Mouse (Mus musculus) yolk sac, embryonic 10.5 days (tissue): ENCODE measurements at regions not wholly inside any gene's neighbourhood (a gene's known extent, or its start where the extent isn't known, plus 50 kb on each side); places are given as distances from the start of the nearest gene placed in this dataset.

ENCODE experiments used
- DNase-seq: peaks from one replicate; pipeline ENCODE4 v3.0.0-alpha.2; 2017; ENCODE audit warnings: low spot score

- DNase-seq: no peak
These were observed 417.9 kb upstream of the Rag2 start for GRCm38 (mm10) chr2:101206637-101207036.

DNA sequence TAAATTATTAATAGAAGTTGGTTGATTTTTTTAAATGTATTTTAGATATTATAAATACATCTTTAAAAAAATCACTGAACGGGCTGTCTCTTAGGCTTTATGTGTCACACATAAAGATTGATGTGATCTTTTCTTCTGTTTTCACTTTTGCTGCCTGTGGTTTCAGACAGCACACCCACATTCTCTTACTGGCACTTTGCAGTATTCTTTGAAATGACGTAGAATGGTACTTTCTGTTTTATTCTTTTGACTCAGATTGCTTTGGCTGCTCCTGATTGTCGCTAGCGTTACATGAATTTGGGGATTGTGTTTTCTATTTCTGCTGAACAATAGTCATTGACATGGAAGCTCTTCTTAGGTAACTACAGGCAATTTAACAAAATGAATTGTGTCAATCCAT is 415.4 kb upstream of the Rag2 start:
- no peak for DNase-seq

GRCm38 (mm10) chr2:101220759-101221158 is 403.8 kb upstream of the Rag2 start:
- no peak for DNase-seq

DNA sequence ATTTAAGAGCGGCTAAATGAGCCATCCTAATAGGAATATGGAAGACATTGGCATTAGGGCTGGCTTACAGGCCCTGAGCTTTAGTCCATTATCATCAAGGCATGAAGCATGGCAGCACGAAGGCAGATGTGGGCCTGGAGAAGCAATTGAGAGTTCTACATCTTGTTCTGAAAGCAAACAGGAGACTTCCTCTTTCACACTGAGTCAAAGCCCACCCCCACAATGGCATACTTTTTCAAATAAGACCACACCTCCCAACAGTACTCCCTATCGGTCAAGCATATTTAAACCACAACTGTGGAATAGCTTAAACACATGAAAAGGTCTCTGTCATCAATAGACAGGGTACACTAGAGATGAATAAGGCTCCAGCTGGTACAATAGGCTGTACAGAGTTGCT is 381.5 kb upstream of the Rag2 start:
- DNase-seq: no peak

DNA sequence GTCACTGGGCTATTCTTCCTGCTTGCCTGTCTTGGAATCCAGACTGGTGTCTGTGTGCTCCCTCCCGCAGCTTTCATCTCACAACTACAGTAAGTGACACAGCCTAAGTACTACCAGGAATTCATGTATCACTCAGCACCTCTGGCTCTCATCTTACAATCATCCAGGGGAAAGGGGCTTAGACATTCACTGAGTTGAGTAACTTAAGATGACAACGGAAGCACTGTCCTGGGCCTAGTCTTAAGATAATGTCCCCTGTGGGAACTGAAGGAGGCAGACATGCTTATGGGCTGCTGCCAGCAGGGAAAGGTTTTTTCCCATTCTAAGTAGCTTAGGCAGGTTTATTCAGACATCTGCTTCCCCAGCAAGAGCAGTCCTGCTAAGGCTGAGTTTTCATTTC is 377.4 kb upstream of the Rag2 start:
- no peak for DNase-seq

DNA sequence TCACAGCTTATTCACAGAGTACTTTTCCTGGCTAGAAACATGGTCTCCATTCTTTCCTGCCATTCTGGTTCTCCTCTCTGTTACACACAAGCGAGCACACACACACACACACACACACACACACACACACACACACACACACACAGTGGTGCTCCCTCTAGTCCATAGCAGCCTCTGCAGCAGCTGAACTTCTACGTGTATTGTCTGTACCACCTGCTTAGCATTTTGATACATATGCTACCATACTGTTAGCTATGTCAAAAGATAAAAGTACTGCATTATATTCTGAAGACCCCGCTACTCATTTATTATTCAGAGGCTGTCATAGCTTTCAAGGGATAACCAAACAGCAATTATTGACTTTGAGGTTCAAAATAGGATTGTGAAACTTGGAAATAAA is 372.3 kb upstream of the Rag2 start:
- DNase-seq: no peak

DNA sequence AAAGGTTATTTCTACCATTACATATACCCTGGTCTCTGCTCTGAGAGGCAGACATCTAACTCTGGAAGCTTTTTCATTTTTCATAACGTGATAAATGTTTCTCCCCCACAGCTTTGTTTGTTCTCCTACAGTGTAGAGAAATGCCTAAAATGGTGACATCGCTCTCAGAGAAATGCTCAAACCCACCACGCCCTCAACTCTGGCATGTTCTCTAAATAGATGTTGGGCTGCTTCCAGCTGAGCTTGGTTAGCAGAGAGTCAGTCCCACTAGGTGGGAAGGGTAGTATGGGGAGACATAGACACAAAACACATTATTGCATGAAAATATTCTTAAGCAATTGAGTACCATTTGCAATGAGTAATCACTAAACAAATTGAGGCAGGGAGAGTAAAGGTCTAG is 368.1 kb upstream of the Rag2 start:
- no peak for DNase-seq

- no peak for DNase-seq
These were observed 360.6 kb upstream of the Rag2 start for GRCm38 (mm10) chr2:101263934-101264333.

DNA sequence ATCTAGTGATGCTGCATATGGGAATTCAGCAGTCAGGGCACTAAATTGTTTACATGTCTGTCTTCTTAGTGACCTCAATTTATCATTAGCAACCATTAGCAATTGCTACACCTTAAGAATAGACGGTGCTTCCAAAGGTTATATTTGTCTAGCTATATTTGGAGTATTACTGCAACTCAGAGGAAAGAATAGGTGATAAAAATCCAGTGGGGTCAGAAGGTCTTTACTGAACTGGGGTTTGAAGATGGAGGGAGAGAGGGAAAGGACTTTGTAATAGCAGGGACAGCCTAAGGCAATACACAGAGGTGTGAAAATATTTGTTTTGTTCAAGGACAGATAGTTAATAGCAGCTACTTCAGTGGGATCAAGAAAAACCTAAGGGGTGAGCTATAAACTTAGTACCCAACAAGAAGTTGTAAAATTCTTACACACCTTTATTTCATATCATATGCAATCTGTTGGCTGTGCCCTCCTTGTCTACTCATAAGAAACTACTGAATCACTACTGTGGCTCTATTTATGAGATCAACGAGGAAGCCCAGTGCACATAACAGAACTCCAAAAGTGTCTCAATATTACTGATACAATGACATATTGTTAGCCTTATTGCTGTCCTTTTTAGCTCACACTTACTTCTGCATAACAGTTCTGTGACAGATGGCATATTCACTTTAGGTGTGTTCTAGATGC is 357.7 kb upstream of the Rag2 start:
- no peak for DNase-seq

DNA sequence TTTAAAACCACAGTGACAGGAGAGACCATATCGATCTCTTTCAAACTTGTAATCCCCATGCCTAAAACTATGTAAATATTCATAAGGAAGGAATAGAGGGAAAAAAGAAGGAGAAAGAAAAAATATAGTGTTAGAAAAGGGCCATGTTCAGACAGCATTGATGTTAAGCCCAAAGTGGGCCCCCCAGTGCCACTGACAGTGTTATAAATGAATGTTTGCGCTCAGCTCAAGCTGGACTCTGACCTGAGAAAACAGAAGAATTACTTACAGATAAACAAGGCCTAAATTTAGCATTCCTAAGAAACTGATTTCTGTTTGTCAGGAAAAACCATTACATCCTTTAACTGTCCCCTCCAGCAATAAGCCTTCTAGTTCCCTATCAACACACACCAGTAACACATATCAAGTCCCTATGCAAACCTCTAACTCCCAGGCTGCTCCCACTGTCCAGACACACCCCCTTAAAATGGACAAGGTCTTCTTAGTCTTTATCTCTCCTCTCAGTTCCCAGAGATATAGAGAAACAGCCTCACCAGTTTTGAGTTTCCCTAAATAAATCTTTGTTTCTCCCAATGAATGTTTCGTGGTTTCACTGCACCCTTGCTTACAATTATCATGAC is 350.4 kb upstream of the Rag2 start:
- DNase-seq: peak; percentile 16

GRCm38 (mm10) chr2:101284886-101285285 is 339.6 kb upstream of the Rag2 start:
- DNase-seq: no peak

- DNase-seq: no peak
These were observed 336.4 kb upstream of the Rag2 start for GRCm38 (mm10) chr2:101288119-101288518.

- no peak for DNase-seq
These were observed 335.4 kb upstream of the Rag2 start for GRCm38 (mm10) chr2:101289168-101289567.

- no peak for DNase-seq
These were observed 333.8 kb upstream of the Rag2 start for GRCm38 (mm10) chr2:101290738-101291137.

DNA sequence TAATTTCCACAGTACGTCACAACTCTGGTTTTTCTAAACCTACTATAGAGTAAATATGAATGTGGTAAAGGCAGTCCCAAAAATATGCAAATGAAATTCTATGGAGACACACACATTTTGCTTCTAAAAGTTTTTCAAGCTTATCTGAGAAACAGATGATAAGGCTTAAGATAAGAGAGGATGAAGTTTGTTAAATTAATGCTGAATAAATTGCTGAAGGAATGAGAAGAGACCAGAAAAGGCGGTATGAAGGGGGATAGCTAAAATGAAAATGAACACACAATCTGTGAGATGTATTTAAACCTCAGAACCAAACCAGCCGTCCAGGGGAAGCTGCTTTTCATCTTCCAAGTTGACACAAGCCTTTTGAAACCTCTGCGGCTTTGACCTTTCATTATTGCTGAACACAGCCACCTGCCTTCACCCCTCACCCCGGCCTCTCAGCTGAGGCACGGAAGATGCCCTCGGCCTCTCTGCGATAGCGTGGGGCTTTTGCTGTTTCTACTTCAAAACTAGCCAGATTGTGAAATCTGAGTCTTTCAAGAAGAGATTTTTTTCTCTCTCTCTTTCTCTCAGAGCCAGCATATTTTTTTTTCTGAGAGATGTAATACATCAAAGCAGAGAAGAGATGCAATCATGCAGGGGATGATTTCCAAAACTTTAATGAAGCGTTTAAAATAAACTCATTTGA is 328.7 kb upstream of the Rag2 start:
- no peak for DNase-seq

DNA sequence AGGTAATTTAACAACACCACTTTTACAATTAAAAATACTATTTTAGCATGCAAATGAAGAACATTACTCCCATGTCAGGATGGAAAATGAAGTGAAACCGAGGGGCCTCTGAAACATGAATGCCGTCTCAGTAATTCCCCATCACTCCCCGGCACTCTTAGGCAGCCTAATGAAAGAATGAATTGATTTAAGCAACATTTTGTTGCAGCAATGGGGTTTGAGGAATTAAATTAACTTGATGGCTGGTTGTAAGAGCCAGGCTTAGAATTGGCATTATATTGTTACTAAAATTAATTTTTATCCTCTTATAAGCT is 328.2 kb upstream of the Rag2 start:
- no peak for DNase-seq

DNA sequence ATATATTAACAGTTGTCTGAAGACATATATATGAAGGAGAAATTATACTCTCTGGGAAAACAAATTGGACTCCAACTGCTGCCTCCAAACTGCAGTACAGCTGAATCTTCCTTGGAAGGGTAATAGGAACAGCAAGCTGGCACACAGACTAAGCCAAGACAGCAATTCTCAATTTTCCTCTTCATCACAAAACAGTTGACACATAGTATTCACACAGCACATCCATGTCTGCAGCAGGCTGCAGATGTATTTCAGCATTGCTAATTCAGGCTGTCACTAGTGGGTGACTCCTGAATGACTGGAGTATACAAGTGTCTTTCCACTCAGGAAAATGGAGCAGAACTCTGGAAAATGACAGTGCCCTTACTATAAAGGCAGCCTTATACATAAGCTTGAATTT is 327.7 kb upstream of the Rag2 start:
- no peak for DNase-seq

DNA sequence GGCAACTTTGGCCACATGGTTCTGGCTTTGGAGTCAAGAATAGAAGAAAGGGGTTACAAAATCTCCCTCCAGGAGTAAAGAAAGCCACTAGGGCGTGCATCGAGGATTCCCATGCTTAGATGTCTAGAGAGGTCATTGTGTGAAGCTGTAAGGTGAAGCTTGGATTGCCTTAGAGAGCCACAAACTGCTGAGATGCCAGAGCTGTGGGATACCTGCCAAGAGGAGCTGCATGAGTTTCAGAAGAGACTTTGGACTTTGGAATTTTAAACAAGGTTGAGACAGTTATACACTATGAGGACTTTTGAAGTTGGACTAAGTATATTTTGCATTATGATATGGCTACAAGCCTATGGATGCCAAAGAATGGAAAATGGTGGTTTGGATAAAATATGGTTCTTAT is 325.4 kb upstream of the Rag2 start:
- DNase-seq: no peak

- DNase-seq: no peak
These were observed 324.4 kb upstream of the Rag2 start for GRCm38 (mm10) chr2:101300106-101300505.

- no peak for DNase-seq
These were observed 303.1 kb upstream of the Rag2 start for GRCm38 (mm10) chr2:101321286-101321914.

- no peak for DNase-seq
These were observed 267.8 kb upstream of the Rag2 start for GRCm38 (mm10) chr2:101356709-101357108.

- DNase-seq: no peak
These were observed 260.3 kb upstream of the Rag2 start for GRCm38 (mm10) chr2:101364256-101364655.

GRCm38 (mm10) chr2:101368278-101368677 is 256.2 kb upstream of the Rag2 start:
- DNase-seq: no peak
